Mouse (Mus musculus) adrenal gland, postnatal 4 days (tissue): ENCODE results near the gene Zpbp. TPM values are rescaled to one million over a fixed set of nuclear protein-coding genes. Genes with fewer than 3 reads are reported as not detected.

Experiments used
- DNase-seq, 2 experiments: peaks; one replicate each; pipeline ENCODE4 v3.0.0; 2021 to 2022; ENCODE audit warnings: low spot score in 2 of 2, mixed read lengths in 2 of 2
- long read RNA-seq, 2 experiments: library from polyadenylated mRNA; stranded (forward); transcript quantifications; one replicate each; pipeline ENCODE4 v2.0.0; 2021
- total RNA-seq, 2 experiments: library from RNA; stranded (reverse); gene quantifications; 2 replicates each; pipeline ENCODE4 v1.2.3; 2021

Zpbp gene
- total RNA-seq, result 1 to 10 TPM in 1 of 2 experiments, under 1 TPM in 1; 0.92 to 1.1 TPM
- long read RNA-seq, experiment 1, partial matches to known transcripts, result 1 of 1 reads
- long read RNA-seq, experiment 1, other reads (novel, unspliced or antisense), result 0 of 1 reads
- long read RNA-seq, experiment 2, partial matches to known transcripts, result 0 of 2 reads
- long read RNA-seq, experiment 2, other reads (novel, unspliced or antisense), result 2 of 2 reads

DNA sequence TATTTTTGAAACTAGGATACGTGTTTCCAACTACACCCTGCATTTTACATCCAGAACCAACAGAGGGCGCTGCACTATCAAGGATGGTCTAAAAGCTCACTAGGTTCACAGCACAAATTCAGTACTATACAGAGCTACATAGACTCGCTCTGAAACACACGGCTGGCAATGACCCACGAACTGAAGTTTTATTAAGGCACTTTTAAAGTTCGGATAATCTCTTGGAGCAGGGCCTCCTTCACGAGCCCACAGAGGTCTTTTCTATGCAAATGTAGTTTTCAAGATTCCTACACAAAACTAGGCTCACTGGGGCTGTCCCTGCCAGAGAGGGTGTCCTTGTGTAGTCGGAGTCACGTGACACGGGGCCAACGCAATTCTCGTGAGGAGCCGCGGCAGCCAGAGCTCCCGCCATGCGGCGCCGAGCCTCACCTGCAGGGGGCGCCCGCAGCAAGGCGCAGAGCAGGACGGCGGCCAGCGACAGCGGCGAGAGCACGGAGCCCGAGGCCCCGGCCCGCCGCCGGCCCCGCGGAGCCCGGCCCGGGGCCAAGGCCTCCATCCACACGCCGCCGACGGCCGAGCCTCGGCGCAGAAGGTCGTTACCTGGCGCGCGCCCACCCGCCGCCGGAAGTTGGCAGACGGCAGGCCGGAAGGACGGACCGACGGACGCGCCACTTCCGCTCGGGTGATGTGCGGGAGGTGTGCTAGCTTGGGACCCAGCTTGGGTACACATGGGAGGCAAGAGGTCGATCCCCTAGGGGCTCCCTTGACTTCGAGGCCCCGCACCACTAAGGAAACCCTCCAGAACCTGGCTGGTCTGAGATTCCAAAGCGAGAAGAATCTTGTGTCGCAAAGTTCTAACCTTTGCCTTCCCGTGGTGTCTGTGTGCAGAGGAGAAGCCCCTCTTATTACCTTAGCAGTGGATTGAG is at the start of gene Zpbp, which contains the start of gene Spata48:
Gene Zpbp (minus strand): TSS at position 774 of the 926 bp plus-strand sequence.
Gene Spata48 (plus strand): TSS at position 460 of the 926 bp plus-strand sequence.
- peak; percentile 79 to 82 for DNase-seq

DNA sequence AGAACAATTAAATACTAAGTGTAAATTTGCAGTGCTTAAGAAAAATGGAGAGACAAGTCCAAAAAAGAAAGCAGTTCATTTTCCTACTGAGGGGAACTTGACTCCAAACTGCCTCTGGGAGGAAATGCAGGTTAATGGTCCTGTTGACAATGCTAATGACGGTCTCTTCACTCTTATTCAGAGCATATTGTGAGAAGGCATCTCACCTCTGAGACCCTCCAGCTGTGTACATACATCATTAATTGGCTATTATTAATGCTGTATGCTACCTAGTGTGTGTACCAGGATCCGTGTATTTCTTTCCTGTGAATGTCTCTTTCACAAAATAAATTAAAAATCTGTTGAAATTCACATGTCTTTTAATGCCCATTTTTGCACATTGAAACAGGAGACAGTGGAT is 47.2 kb upstream of the Zpbp start:
- no peak for DNase-seq

DNA sequence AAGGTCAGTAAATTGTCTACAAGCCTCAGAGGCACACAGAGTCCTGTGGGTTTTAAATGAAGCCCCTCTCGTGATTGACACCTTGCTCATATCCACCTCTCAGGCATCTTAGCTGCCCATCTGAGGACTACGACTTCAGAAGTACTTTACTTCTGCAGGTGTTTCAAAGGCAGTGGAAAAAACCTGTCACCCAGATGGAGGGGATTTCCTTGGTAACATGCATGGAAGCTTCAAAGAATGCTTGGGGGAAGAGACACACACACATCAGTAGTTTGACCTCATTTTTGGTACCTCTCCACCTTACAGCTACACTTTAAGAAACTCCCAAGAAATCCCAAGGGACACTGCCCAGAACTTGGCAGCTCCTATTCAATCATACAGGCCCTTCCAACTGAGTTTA is 44.0 kb upstream of the Zpbp start:
- DNase-seq, result no peak

DNA sequence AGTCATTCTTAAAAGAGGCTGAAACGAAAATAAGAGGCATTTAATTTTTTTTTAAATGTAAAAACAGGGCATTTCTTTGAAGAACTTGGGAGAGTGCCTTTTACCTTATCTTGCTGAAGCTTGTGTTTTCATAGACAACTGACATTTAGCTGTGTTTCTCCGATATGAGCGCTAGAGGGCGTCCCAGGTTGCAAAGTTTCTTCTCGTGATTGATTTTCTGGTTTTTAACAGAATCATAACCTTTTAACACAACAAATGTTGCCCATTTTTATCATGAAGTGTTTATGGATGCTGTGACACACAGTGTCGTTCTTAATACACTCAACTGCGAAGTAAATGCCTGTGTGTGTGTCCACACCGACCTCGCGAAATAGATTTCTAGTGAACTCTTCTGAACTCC is 37.7 kb upstream of the Zpbp start:
- DNase-seq, result no peak

DNA sequence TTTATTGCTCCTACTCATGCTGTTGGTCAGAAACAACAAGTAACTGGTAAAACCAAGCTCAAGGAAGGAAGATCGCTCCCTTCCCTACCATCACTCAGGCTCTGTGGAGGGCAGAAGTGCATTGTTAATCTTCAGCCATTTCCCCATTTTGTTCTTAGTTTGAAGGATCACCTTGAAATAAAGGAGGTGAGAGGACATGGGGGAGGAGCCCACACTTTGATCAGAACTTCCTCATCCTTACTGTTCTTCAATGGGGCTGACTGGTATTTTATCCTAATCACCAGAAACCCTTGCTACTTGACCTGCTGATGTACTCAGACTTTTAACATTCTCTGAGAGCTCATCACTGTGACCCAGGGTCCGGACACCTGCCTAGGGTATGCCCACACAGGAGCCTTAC is 33.5 kb upstream of the Zpbp start:
- no peak for DNase-seq

DNA sequence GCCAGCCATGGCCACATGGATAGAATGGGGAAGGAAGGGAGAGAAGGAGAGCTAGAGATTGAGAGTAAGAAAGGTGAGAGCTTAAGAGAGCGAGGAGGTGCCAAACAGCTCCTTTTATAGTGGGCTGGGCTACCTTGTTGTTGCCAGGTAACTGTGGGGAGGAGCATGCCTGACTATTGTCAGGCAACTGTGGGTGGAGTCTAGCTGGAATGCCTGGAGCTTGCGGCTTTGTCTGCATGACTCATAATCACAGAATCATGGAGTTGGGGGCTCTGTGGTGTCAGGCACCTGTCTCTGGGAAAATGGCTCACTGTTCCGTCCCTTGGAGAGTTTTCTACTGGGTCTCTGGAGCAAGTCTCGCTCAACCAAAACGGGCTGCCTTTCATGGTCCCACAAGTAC is 29.8 kb upstream of the Zpbp start:
- no peak for DNase-seq

DNA sequence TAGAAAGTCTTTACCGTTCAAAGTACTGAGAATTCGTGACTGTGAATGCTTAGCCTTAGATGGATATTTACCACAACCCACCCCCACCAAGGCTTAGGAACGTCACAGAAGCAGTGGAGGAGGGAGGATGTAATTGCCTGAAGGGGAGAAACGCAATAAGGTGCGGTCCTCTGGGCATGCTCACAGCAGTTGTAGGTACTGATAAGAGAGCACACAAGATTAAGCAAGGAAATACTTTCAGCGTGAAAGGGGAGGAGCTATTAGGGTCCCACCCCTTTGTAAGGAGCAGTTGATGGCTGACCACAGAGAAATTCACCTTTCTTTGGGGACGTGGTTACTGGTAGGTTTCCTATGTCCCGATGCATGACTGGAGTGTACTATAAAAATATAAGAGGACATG is 22.2 kb upstream of the Zpbp start:
- DNase-seq, result no peak

DNA sequence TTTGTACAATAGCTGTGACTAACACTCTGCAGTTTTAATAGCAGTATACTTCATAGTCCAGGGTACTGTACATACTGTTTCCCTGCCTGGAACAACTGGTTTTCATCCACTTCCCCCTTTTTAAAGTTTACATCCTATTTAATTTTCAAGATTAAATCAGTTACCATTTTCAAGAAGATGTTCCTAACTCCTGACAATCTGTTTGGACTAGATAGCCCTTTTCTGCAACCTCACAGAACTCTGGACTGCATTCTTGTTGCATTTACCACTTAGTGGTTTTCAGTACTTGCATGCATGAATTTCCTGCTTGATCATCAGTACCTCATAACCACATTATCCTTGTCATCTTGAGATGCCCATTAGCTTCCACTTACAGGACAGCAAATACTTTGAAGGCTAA is 6.7 kb upstream of the Zpbp start:
- no peak for DNase-seq

DNA sequence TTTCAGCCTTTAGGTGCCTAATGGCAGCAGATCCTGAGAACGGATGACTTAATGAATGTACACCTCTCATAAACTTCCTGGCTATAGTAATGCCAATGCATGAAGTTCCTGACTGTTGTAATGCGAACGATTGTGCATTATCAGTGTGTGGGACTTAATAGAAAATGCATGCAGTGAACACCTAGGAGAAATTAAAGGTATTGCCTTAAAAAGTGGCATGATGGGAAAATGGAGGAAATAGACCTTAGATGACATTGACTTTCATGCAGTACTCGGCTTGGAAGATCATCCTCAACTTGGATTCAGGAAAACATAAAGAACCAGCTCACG is 318 bp upstream of the Zpbp start:
- DNase-seq, result no peak

DNA sequence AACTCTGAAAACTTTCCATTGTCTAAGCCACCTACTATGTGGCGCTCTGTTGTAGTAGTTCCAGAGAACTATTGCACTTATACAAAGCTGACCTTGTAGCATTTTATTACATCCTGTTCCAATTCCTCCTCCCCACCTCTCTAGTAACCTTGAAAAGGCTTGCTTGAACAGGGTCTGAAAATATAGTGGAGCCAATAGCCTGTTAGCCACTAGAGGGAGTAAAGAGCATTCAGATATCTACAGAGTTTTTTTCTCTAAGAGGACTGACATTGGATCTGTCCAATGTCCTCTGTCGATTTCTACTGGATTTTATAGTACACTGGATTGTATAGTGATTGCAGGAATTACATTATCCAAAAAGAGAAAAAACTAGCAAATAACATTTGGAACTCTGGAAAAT is 7.2 kb downstream of the Zpbp start:
- DNase-seq, result no peak

DNA sequence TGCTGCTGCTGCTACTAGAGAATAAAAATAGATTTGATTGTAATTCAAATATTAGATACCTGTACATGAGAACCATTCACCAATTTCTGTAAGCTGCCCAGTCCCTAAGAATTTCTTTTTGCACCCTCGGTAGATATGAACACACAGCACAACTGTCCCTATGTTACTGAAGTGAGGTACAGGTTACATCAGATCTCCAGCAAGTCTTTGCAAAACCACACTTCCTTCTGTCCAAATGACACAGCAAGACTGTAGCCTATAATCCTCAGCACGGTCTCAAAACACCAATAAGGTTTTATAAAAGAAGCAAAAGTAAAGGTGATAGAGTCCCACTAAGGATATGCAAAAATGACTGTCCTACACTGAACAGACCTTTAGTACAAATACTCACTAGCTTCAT is 44.9 kb downstream of the Zpbp start:
- no peak for DNase-seq

DNA sequence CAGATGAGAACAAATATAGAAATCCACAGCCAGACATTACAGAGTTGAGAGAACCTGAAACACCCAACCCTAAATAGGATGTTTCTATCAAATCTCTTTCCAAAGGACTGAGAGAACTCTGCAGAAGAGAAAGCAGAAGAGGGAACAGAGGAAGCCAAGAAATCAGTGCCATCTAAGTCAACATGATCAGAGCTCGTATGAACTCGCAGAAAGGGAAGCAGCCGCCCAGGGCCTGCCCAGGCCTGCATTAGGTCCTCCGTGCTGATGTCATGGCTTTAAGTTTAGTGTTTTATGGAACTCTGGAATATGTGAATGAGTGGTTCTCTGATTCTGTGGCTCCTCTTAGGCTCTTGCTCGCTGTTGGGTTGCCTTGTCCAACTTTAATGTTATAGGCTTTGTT is 48.0 kb downstream of the Zpbp start:
- DNase-seq, result no peak

DNA sequence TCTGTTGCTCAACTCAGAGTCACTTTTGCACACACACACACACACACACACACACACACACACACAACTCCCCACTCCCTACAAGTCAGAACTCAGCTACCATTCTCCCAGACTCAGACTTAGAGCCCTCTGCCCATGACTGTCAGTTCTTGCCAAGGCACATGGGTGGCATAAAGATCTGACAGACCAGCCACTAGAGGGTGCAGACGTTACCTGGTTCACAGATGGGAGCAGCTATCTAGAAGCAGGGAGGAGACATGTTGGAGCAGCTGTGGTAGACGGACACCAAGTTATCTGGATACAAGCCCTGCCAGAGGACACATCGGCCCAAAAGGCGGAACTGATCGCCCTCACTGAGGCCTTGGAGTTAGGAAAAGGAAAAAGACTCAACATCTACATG is 67.5 kb downstream of the Zpbp start:
- no peak for DNase-seq

DNA sequence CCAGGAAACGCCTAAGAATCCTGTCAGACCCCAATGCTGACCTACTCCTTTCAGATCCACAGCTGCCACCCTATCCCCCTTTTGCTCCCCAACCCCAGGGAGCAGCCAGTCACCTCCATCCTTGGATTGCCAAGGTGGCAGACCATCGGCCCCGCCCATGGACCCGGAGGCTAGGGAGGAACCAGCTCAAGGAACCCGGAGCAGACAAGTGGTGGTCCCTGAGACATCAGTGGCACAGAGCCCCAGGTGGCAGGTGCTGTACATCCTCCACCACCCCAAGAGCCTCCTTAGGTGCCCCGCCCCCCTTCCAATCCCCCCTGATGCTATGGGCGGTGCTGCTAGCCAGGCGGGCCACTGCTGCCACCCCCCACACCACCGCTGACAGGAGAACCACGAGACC is 69.0 kb downstream of the Zpbp start:
- no peak for DNase-seq

DNA sequence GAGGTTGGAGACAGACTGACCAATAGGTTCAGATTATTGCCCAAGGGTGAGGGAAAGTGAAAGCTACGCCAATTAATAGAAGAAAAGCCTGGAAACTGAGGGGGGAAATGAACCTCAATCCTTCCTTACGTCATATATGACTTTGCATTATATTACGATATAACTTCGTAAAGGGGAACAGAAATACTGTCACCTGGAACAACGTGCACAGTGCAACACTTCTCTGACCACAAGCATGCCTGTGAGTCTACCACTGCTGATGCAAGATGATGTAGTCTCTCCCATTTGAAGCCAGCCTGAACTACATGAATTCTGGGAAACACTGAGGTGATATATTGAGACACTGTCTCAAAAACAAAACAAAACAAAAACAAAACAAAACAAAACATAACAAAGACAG is 90.9 kb downstream of the Zpbp start:
- no peak for DNase-seq

DNA sequence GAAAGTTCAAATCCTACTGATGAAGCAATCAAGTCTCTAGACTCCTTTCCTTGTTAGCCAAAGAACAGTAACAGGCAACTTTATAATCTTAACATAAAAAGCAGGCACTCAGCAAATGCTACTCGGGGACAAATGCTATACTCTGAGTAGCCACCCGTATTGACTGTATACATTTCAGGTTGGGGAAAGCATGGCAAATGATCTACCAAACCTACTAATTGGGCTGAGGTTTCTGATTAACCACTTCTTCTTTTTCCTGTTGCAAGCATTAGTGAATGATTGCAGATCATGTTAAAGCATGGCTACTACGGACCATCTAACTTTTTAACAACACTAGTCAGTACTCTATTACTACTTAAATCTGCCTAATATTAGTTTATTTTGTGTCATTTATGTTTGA is 178.7 kb downstream of the Zpbp start:
- no peak for DNase-seq

DNA sequence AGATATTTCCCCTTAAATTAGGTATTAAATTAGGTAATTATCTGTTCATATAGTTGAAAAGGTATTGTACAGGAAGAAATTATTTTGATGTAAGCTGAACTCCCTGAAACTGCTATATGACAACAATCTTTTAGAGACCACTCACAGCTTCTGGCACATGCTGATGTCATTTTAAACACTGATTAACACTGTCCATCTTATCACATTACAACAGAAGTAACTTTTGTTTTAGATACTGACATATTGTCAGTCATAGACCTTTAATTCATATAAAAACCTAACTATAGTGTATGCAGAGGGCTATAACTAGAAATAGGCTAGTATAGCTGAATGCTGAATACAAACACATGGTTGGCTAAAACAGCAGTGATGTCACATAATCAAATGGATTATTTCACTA is 182.1 kb downstream of the Zpbp start:
- DNase-seq, result no peak

DNA sequence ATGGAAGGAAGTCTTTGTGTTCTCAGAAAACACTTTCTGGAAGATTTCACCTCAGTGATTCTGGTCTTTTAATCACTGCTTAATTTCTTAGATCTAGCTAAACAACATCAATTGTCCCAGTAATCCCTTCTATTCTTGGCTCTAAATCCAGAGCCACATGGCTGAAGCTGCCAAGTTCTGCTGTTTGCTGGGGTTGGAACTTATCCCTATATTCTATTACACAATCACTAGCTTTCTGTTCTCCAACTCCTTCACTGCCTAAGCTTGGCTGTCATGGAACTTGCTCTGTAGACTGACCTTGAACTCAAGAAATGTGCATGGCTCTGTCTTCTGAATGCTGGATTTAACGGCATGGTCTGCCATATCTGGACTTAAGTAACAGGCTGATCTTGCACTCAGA is 204.9 kb downstream of the Zpbp start:
- DNase-seq, result no peak

DNA sequence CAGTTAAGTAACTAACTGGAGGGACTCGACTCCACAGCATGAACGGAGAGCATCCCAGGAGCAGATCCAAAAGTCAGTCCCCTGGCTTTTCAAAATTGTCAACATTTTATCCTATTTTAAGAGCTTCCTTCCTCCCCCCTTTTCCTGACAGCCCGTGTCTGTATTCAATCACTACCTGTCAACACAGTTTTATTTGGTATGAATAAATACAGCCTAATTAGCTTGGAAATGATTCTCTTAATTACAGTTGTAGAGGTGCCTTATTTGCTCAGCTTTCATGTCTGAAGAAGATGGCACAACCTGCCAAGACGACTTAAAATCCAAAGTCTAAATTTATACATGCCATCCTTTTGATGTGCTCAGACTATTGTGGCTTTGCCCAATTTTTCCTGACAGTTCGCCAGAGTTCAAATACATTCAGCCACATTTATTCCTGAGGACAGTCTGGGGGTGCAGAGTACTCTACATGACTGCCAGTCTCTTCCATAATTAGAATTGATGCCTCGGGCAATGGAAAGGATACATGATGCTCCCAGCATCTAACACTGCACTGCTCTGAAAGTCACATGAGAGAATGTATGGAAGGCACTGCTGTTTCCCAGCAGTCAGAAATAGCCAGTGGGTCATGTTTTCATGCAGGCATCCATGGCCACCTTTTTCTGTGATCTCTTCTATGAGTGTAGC is 219.4 kb downstream of the Zpbp start:
- no peak for DNase-seq

DNA sequence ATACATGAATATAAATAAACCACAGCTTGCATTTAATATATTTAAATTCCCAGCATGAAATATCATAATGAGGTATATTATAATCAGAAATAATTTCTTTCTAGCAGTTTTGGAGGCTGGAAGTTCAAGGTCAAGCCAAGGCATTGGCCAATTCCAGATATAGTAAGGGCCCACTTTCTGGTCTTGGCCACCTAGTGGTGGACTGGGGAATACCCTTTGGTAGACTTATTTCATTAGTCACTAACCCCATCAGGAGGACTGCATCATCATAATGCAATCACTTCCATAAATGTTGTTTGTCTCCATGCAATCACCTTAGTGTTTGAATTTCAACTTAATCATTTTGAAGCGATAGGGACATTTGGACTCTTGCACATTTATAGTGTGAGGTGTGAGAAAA is 222.9 kb downstream of the Zpbp start:
- no peak for DNase-seq
